Mouse (Mus musculus) limb, embryonic 14.5 days (tissue): Measurements from ENCODE around the gene B3gnt2. TPM values are rescaled to one million over a fixed set of nuclear protein-coding genes. Genes with fewer than 3 reads are reported as not detected.

Source experiments
- ATAC-seq: fragments of 200-750 bp; cut with Nextera tagmentation; 2 replicates; pipeline ENCODE4 v1.8.0; 2017; ENCODE audit warnings: low read depth, moderate number of reproducible peaks, moderate TSS enrichment; ENCODE audit not compliant: low FRiP score
- DNase-seq: peaks from one replicate; pipeline ENCODE4 v3.0.0-alpha.2; 2015; ENCODE audit warnings: low spot score
- H3K27ac ChIP-seq: fragments of 300-500 bp; sonication (generic); replicated peaks from 2 replicates; pipeline ENCODE4 v1.5.1; 2014; ENCODE audit warnings: low read depth, mild to moderate bottlenecking, low read length, moderate library complexity, mixed read lengths
- H3K27me3 ChIP-seq: fragments of 300-500 bp; sonication (generic); 2 replicates; pipeline ENCODE4 v1.6.1; 2014; ENCODE audit warnings: low read length, mixed read lengths; ENCODE audit not compliant: control insufficient read depth, insufficient read depth
- H3K36me3 ChIP-seq: fragments of 300-500 bp; sonication (generic); 2 replicates; pipeline ENCODE4 v1.6.1; 2014; ENCODE audit warnings: mild to moderate bottlenecking, low read length, moderate library complexity, mixed read lengths; ENCODE audit not compliant: control insufficient read depth, insufficient read depth
- H3K4me1 ChIP-seq: fragments of 300-500 bp; sonication (generic); 2 replicates; pipeline ENCODE4 v1.6.1; 2014; ENCODE audit warnings: antibody characterized with exemption, low read length, mixed read lengths; ENCODE audit not compliant: control insufficient read depth, insufficient read depth
- H3K4me2 ChIP-seq: fragments of 300-500 bp; sonication (generic); replicated peaks from 2 replicates; pipeline ENCODE4 v1.6.1; 2014; ENCODE audit warnings: low read depth, mild to moderate bottlenecking, low read length, moderate library complexity; ENCODE audit not compliant: severe bottlenecking
- H3K4me3 ChIP-seq: fragments of 300-500 bp; sonication (generic); replicated peaks from 2 replicates; pipeline ENCODE4 v1.5.1; 2014; ENCODE audit warnings: low read length
- H3K9ac ChIP-seq: fragments of 300-500 bp; sonication (generic); 2 replicates; pipeline ENCODE4 v1.6.1; 2014; ENCODE audit warnings: mild to moderate bottlenecking, low read depth, low read length, moderate library complexity; ENCODE audit not compliant: severe bottlenecking
- H3K9me3 ChIP-seq: fragments of 300-500 bp; sonication (generic); 2 replicates; pipeline ENCODE4 v1.6.1; 2016; ENCODE audit warnings: low read length; ENCODE audit not compliant: control insufficient read depth
- POLR2A ChIP-seq: fragments of 200-500 bp; IDR thresholded peaks from 2 replicates; pipeline ENCODE4 v1.8.0; 2012; ENCODE audit warnings: inconsistent platforms, mild to moderate bottlenecking, moderate library complexity, borderline replicate concordance; ENCODE audit not compliant: insufficient read depth, insufficient read length; ENCODE audit errors: extremely low read depth
- WGBS: fragments of 180-500 bp; shearing (Covaris S2); extraction: QIAGEN DNeasy Blood & Tissue Kit; methylation state at CpG from one replicate; pipeline ENCODE4 v1.1.7; 2014; 5-methylcytosine and 5-hydroxymethylcytosine counted together
- polyA plus RNA-seq, 2 experiments: library from polyadenylated mRNA; depleted of rRNA in 1 of 2; stranded (reverse) in 1 of 2; unstranded in 1 of 2; fragments of >200 nt; fragmentation: Nextera tagmentation in 1 of 2; extraction: Ambion mirVana in 1 of 2; gene quantifications; 2 replicates each; pipeline versions ENCODE4 v1.2.1 to v1.2.3; 2012 to 2014

B3gnt2 gene
- polyA plus RNA-seq, 2 experiments = 6.2 to 9.7 TPM

- Histone ChIP-seq H3K36me3 (no peaks in the 10 kb centered on the region), H3K27me3 (no peaks in the 10 kb centered on the region), H3K4me3 (no peak overlapping the region), H3K9me3 (no peaks in the 10 kb centered on the region), H3K4me2 (no peak overlapping the region), H3K9ac (no peak overlapping the region), H3K27ac (no peak overlapping the region), H3K4me1 (no peaks in the 10 kb centered on the region)
- WGBS = 76% methylated on average over 9 of the region's 9 CpGs
- DNase-seq (no peak), ATAC-seq (no peak)
- TF ChIP-seq POLR2A = no peak
Measured at GRCm38 (mm10) chr11:22824049-22824705, 36.6 kb downstream of the B3gnt2 start.

- Histone ChIP-seq H3K9me3 (no peaks in the 10 kb centered on the region), H3K36me3 (no peaks in the 10 kb centered on the region), H3K4me2 (no peak overlapping the region), H3K9ac (no peak overlapping the region), H3K27me3 (no peaks in the 10 kb centered on the region), H3K4me1 (no peaks in the 10 kb centered on the region), H3K4me3 (no peak overlapping the region), H3K27ac (no peak overlapping the region)
- 78% methylated on average over 3 of the region's 3 CpGs for WGBS
- no peak for TF ChIP-seq POLR2A
- ATAC-seq (no peak), DNase-seq (no peak)
Measured at GRCm38 (mm10) chr11:22821243-22821642, 39.5 kb downstream of the B3gnt2 start.

GRCm38 (mm10) chr11:22818371-22818770 is 42.4 kb downstream of the B3gnt2 start:
- no peak for ATAC-seq
- no peak for DNase-seq
- TF ChIP-seq POLR2A = no peak
- WGBS = 55% methylated on average over 5 of the region's 5 CpGs
- Histone ChIP-seq H3K27me3 (no peaks in the 10 kb centered on the region), H3K4me3 (no peak overlapping the region), H3K4me1 (no peaks in the 10 kb centered on the region), H3K27ac (no peak overlapping the region), H3K36me3 (no peaks in the 10 kb centered on the region), H3K9ac (no peak overlapping the region), H3K9me3 (no peaks in the 10 kb centered on the region), H3K4me2 (no peak overlapping the region)

- H3K4me1 ChIP-seq = no peaks in the 10 kb centered on the region
- DNase-seq (no peak), ATAC-seq (no peak)
- TF ChIP-seq POLR2A = no peak
- H3K36me3 ChIP-seq = no peaks in the 10 kb centered on the region
- WGBS = 71% methylated on average over 7 of the region's 7 CpGs
- H3K4me2 ChIP-seq = no peak overlapping the region
- no peak overlapping the region for H3K9ac ChIP-seq
- no peaks in the 10 kb centered on the region for H3K27me3 ChIP-seq
- H3K9me3 ChIP-seq = no peaks in the 10 kb centered on the region
- no peak overlapping the region for H3K27ac ChIP-seq
- no peak overlapping the region for H3K4me3 ChIP-seq
Measured at GRCm38 (mm10) chr11:22815877-22816276, 44.9 kb downstream of the B3gnt2 start.

GRCm38 (mm10) chr11:22815143-22815542 is 45.6 kb downstream of the B3gnt2 start:
- H3K4me2 ChIP-seq = no peak overlapping the region
- H3K36me3 ChIP-seq = no peaks in the 10 kb centered on the region
- no peak for TF ChIP-seq POLR2A
- H3K4me1 ChIP-seq = no peaks in the 10 kb centered on the region
- no peaks in the 10 kb centered on the region for H3K27me3 ChIP-seq
- H3K9me3 ChIP-seq = no peaks in the 10 kb centered on the region
- ATAC-seq (no peak), DNase-seq (no peak)
- H3K27ac ChIP-seq = no peak overlapping the region
- no peak overlapping the region for H3K4me3 ChIP-seq
- H3K9ac ChIP-seq = no peak overlapping the region
